Comparison of ENCODE assay signal across 25 mouse cellular contexts in genomic region chr4:56831998-56832397, GRCm38 (mm10). TPM values are rescaled to one million over a fixed set of nuclear protein-coding genes. Genes with fewer than 3 reads are reported as not detected.
DNase-seq lines count a peak whose midpoint lies in the region.
"Had no signal": no experiment of that assay in that cellular context is flagged by ENCODE, and none has a peak within 500 bp of the region (broad histone marks: within the 10 kb centered on the region; RNA-seq: fewer than 3 reads in every experiment).

No protein-coding gene starts in this region.

- DNase-seq in adrenal gland, postnatal 14 days, result peak; percentile 25
- DNase-seq in adrenal gland, postnatal 4 days (ENCODE audit: low spot score in 2 of 2), result no peak
- peak; percentile 27 for DNase-seq in kidney, adult 18-20 months
- no peak for DNase-seq in kidney, postnatal 14 days
- DNase-seq in ovary, postnatal 36 days (ENCODE audit: low spot score), result peak; percentile 46
- DNase-seq in ovary, postnatal 14 days (ENCODE audit: low spot score), result no peak
- DNase-seq in forebrain, embryonic 10.5 days (ENCODE audit: extremely low spot score, low spot score), result no peak
- DNase-seq: cerebellum, adult 8-10 months; cerebellum, postnatal 36 days; embryo, embryonic 11 days; gastrocnemius, adult 2 months; heart, postnatal 4 days; layer of hippocampus, adult 9-11 months; liver, embryonic 13.5 days; lung, adult 2 months; thymus, adult 2 months; thymus, postnatal 4 days had no signal

- WGBS in forebrain, embryonic 10.5 days, result 95% methylated on average over 7 of the region's 7 CpGs

- no peaks in the 10 kb centered on the region for H3K27me3 ChIP-seq in forebrain, embryonic 10.5 days (ENCODE audit: poor library complexity, severe bottlenecking)
- H3K27me3 ChIP-seq: embryonic facial prominence, embryonic 13.5 days; forebrain, embryonic 13.5 days; hindbrain, embryonic 15.5 days; liver, embryonic 13.5 days; midbrain, embryonic 15.5 days; neural tube, embryonic 12.5 days; stomach, embryonic 15.5 days had no signal

- no peak overlapping the region for H3K4me3 ChIP-seq in forebrain, embryonic 10.5 days
- H3K4me3 ChIP-seq: embryonic facial prominence, embryonic 13.5 days; erythroblast, embryonic 14.5 days; forebrain, embryonic 13.5 days; gastrocnemius, adult 2 months; hindbrain, embryonic 15.5 days; liver, embryonic 13.5 days; midbrain, embryonic 15.5 days; neural tube, embryonic 12.5 days; stomach, embryonic 15.5 days had no signal

- H3K27ac ChIP-seq in forebrain, embryonic 10.5 days, result no peak overlapping the region
- H3K27ac ChIP-seq: embryonic facial prominence, embryonic 13.5 days; forebrain, embryonic 13.5 days; gastrocnemius, adult 2 months; hindbrain, embryonic 15.5 days; liver, embryonic 13.5 days; macrophage; midbrain, embryonic 15.5 days; neural tube, embryonic 12.5 days; stomach, embryonic 15.5 days had no signal

- no peaks in the 10 kb centered on the region for H3K9me3 ChIP-seq in forebrain, embryonic 10.5 days
- H3K9me3 ChIP-seq: embryonic facial prominence, embryonic 13.5 days; forebrain, embryonic 13.5 days; hindbrain, embryonic 15.5 days; liver, embryonic 13.5 days; midbrain, embryonic 15.5 days; neural tube, embryonic 12.5 days; stomach, embryonic 15.5 days had no signal

- H3K36me3 ChIP-seq in forebrain, embryonic 10.5 days (replicated peaks), result peaks cover 84% of the 10 kb centered on the region
- H3K36me3 ChIP-seq: stomach, embryonic 15.5 days had no signal

- H3K4me1 ChIP-seq in forebrain, embryonic 10.5 days, result peaks cover 10% of the 10 kb centered on the region
- H3K4me1 ChIP-seq: hindbrain, embryonic 15.5 days; liver, embryonic 13.5 days; midbrain, embryonic 15.5 days; stomach, embryonic 15.5 days had no signal

RNA-seq across cellular contexts. Expression of gene Fam206a, which starts 29.9 kb away (rescaled TPM):
- total RNA-seq in adrenal gland, postnatal 14 days (2021), result 13.0 and 13.7 TPM in 2 replicates
- total RNA-seq in adrenal gland, postnatal 4 days (2021), result 10 to 100 TPM; 15.1 to 16.1 TPM
- 25.9 and 27.7 TPM in 2 replicates for polyA plus RNA-seq in forebrain, embryonic 10.5 days (2016; fragmentation: Nextera tagmentation; extraction: Ambion mirVana)

RNA-seq across cellular contexts. Expression of gene Elp1, which starts 29.9 kb away (rescaled TPM):
- total RNA-seq in adrenal gland, postnatal 14 days (2021), result 26.4 and 32.3 TPM in 2 replicates
- 10 to 100 TPM; 47.6 to 51.7 TPM for total RNA-seq in adrenal gland, postnatal 4 days (2021)
- 94.5 and 96.6 TPM in 2 replicates for polyA plus RNA-seq in forebrain, embryonic 10.5 days (2016; fragmentation: Nextera tagmentation; extraction: Ambion mirVana)

RNA-seq across cellular contexts. Expression of gene Ctnnal1, which starts 33.0 kb away (rescaled TPM):
- total RNA-seq in adrenal gland, postnatal 14 days (2021), result 18.1 and 19.6 TPM in 2 replicates
- 10 to 100 TPM; 33.2 to 34.3 TPM for total RNA-seq in adrenal gland, postnatal 4 days (2021)
- polyA plus RNA-seq in forebrain, embryonic 10.5 days (2016; fragmentation: Nextera tagmentation; extraction: Ambion mirVana), result 40.5 and 41.1 TPM in 2 replicates

Comparison
In these comparisons a context has a peak if more than half of its experiments do, and no peak if none do; other contexts are left out.
1. DNase-seq: peak in adrenal gland, postnatal 14 days (single experiment), kidney, adult 18-20 months (single experiment) and ovary, postnatal 36 days (single experiment); none in adrenal gland, postnatal 4 days (0 of 2), kidney, postnatal 14 days (single experiment), ovary, postnatal 14 days (single experiment) and forebrain, embryonic 10.5 days (single experiment).